Comparison of ENCODE assay signal across 13 mouse cellular contexts in genomic region chr8:79829941-79830633, GRCm38 (mm10).
DNase-seq lines count a peak whose midpoint lies in the region; ATAC-seq and TF ChIP-seq lines count a peak whose summit lies in the region.
"Had no signal": no experiment of that assay in that cellular context is flagged by ENCODE, and none has a peak within 500 bp of the region (broad histone marks: within the 10 kb centered on the region; RNA-seq: fewer than 3 reads in every experiment).

No protein-coding gene starts in this region.

- no peak for TF ChIP-seq EP300 in heart, adult 2 months (IDR thresholded peaks at IDR 0.05; ENCODE audit: insufficient read depth, low read depth, low read length)

- H3K4me3 ChIP-seq in kidney, embryonic 14.5 days (ENCODE audit: low read length): no peak overlapping the region
- no peak overlapping the region for H3K4me3 ChIP-seq in ES-E14 (ENCODE audit: insufficient read depth in 1 of 2, low read depth in 1 of 2, low read length in 2 of 2, poor library complexity in 1 of 2, severe bottlenecking in 1 of 2)
- no peak overlapping the region for H3K4me3 ChIP-seq in embryonic facial prominence, embryonic 10.5 days
- no peak overlapping the region for H3K4me3 ChIP-seq in midbrain, embryonic 11.5 days (ENCODE audit: low read depth, low read length)
- H3K4me3 ChIP-seq in heart, adult 2 months: no peak overlapping the region
- H3K4me3 ChIP-seq: limb, embryonic 13.5 days had no signal

- no peak for TF ChIP-seq POLR2A in heart, adult 2 months (IDR thresholded peaks at IDR 0.05; ENCODE audit: insufficient read depth, low read depth, low read length)

- TF ChIP-seq CTCF in heart, adult 2 months (IDR thresholded peaks at IDR 0.05): no peak

- H3K9ac ChIP-seq in kidney, embryonic 14.5 days (ENCODE audit: low read depth, low read length): no peak overlapping the region
- H3K9ac ChIP-seq in ES-E14 (ENCODE audit: insufficient read depth, low read depth, low read length, poor library complexity, severe bottlenecking): no peak overlapping the region
- H3K9ac ChIP-seq in midbrain, embryonic 11.5 days (ENCODE audit: low read length): no peak overlapping the region
- H3K9ac ChIP-seq in heart, adult 2 months (ENCODE audit: low read depth, low read length): no peak overlapping the region

- H3K4me2 ChIP-seq in kidney, embryonic 14.5 days (replicated peaks; ENCODE audit: low read depth, low read length): peak overlapping the region; percentile 22
- H3K4me2 ChIP-seq in midbrain, embryonic 11.5 days: peak overlapping the region; percentile 23; the same call in 1 of the 2 replicates

- intact Hi-C loops in heart, adult 2 months (cut with DNase I): no loop called here

- in situ Hi-C loops in ES-E14 (cut with MboI; ENCODE audit: low sequenced_read_pairs in 2 of 2, unreplicated experiment in 2 of 2): no loop called here

- H3K4me1 ChIP-seq in kidney, embryonic 14.5 days (ENCODE audit: control insufficient read depth, insufficient read depth, low read length): no peaks in the 10 kb centered on the region
- no peaks in the 10 kb centered on the region for H3K4me1 ChIP-seq in ES-E14 (ENCODE audit: control insufficient read depth in 2 of 2, insufficient read depth in 2 of 2, low read length in 2 of 2, poor library complexity in 1 of 2)
- peaks cover 16% of the 10 kb centered on the region for H3K4me1 ChIP-seq in embryonic facial prominence, embryonic 10.5 days
- H3K4me1 ChIP-seq in midbrain, embryonic 11.5 days (ENCODE audit: control insufficient read depth, insufficient read depth, low read length): peaks cover 14% of the 10 kb centered on the region
- H3K4me1 ChIP-seq in heart, adult 2 months (ENCODE audit: control insufficient read depth, insufficient read depth, low read length): no peaks in the 10 kb centered on the region

- WGBS in kidney, embryonic 14.5 days: 38% methylated on average over 19 of the region's 19 CpGs
- 63% methylated on average over 19 of the region's 19 CpGs for WGBS in embryonic facial prominence, embryonic 10.5 days
- 57% methylated on average over 19 of the region's 19 CpGs for WGBS in midbrain, embryonic 11.5 days
- WGBS in heart, adult 2 months: 70% methylated on average over 19 of the region's 19 CpGs

- no peaks in the 10 kb centered on the region for H3K9me3 ChIP-seq in kidney, embryonic 14.5 days (ENCODE audit: control insufficient read depth, low read length)
- H3K9me3 ChIP-seq in ES-E14 (ENCODE audit: control insufficient read depth, insufficient read depth, low read depth, low read length): no peaks in the 10 kb centered on the region
- H3K9me3 ChIP-seq in embryonic facial prominence, embryonic 10.5 days: no peaks in the 10 kb centered on the region
- no peaks in the 10 kb centered on the region for H3K9me3 ChIP-seq in midbrain, embryonic 11.5 days (ENCODE audit: control insufficient read depth, low read length)
- H3K9me3 ChIP-seq: limb, embryonic 13.5 days had no signal

- no peaks in the 10 kb centered on the region for H3K27me3 ChIP-seq in kidney, embryonic 14.5 days (ENCODE audit: control insufficient read depth, insufficient read depth, low read length)
- H3K27me3 ChIP-seq in embryonic facial prominence, embryonic 10.5 days (replicated peaks; ENCODE audit: low read depth, poor library complexity, severe bottlenecking): no peaks in the 10 kb centered on the region; the same call in 1 of the 2 replicates
- peaks cover 51% of the 10 kb centered on the region for H3K27me3 ChIP-seq in midbrain, embryonic 11.5 days (ENCODE audit: control insufficient read depth, insufficient read depth, low read length)
- H3K27me3 ChIP-seq in heart, adult 2 months (ENCODE audit: control insufficient read depth, insufficient read depth, low read length): no peaks in the 10 kb centered on the region
- H3K27me3 ChIP-seq: CH12.LX had no signal

- no peak overlapping the region for H3K27ac ChIP-seq in kidney, embryonic 14.5 days (ENCODE audit: low read depth, low read length)
- H3K27ac ChIP-seq in ES-E14 (ENCODE audit: insufficient read depth, low read depth, low read length, poor library complexity, severe bottlenecking): no peak overlapping the region
- H3K27ac ChIP-seq in embryonic facial prominence, embryonic 10.5 days (replicated peaks): no peak overlapping the region
- H3K27ac ChIP-seq in midbrain, embryonic 11.5 days (ENCODE audit: low read depth, low read length): no peak overlapping the region; the same call in 1 of the 2 replicates
- no peak overlapping the region for H3K27ac ChIP-seq in heart, adult 2 months
- H3K27ac ChIP-seq: limb, embryonic 13.5 days; macrophage had no signal

- no peaks in the 10 kb centered on the region for H3K79me2 ChIP-seq in heart, adult 2 months (replicated peaks; ENCODE audit: control insufficient read depth, insufficient read depth, low read length)

- no peaks in the 10 kb centered on the region for H3K36me3 ChIP-seq in kidney, embryonic 14.5 days (ENCODE audit: control insufficient read depth, insufficient read depth, low read length)
- H3K36me3 ChIP-seq in ES-E14 (ENCODE audit: control insufficient read depth, insufficient read depth, low read length, poor library complexity, severe bottlenecking): no peaks in the 10 kb centered on the region
- no peaks in the 10 kb centered on the region for H3K36me3 ChIP-seq in embryonic facial prominence, embryonic 10.5 days (replicated peaks)
- H3K36me3 ChIP-seq in midbrain, embryonic 11.5 days (ENCODE audit: control insufficient read depth, insufficient read depth, low read length): no peaks in the 10 kb centered on the region
- H3K36me3 ChIP-seq in heart, adult 2 months (ENCODE audit: control insufficient read depth, insufficient read depth, low read length): no peaks in the 10 kb centered on the region
- H3K36me3 ChIP-seq: limb, embryonic 13.5 days had no signal

- no peak for DNase-seq in kidney, postnatal 14 days
- DNase-seq in ES-E14 (ENCODE audit: low read depth, low spot score): no peak
- peak; percentile 13 for DNase-seq in embryonic facial prominence, embryonic 10.5 days (ENCODE audit: low spot score)
- DNase-seq in midbrain, embryonic 11.5 days (ENCODE audit: low spot score, missing footprints): peak; percentile 90
- DNase-seq in left cerebral cortex, adult 11 months (ENCODE audit: low spot score): no peak
- no peak for DNase-seq in gastrocnemius, postnatal 10 days
- DNase-seq in heart, adult 2 months: no peak
- DNase-seq: adrenal gland, postnatal 25 days; cerebellum, adult 11-12 months had no signal

- ATAC-seq in kidney, embryonic 14.5 days (ENCODE audit: low FRiP score, low TSS enrichment): peak; percentile 72; the same call in 1 of the 2 replicates
- ATAC-seq in midbrain, embryonic 11.5 days (ENCODE audit: low FRiP score): peak; percentile 38; the same call in 1 of the 2 replicates

TF ChIP-seq in ES-E14, 5 proteins besides CTCF, POLR2A, EP300 and RAD21:
- TF ChIP-seq ZC3H11A (IDR thresholded peaks at IDR 0.05; ENCODE audit: borderline replicate concordance, low read depth, low read length) (no peak), ZNF384 (IDR thresholded peaks at IDR 0.05; ENCODE audit: low read depth, low read length) (peak; percentile 55)
TF ChIP-seq in ES-E14: peak in this region for 1.

Comparison
In these comparisons a context has a peak if more than half of its experiments do, and no peak if none do; other contexts are left out.
1. DNase-seq: peak in embryonic facial prominence, embryonic 10.5 days (single experiment) and midbrain, embryonic 11.5 days (single experiment); none in kidney, postnatal 14 days (single experiment), ES-E14 (single experiment), left cerebral cortex, adult 11 months (single experiment), gastrocnemius, postnatal 10 days (single experiment) and heart, adult 2 months (0 of 2).